Mouse (Mus musculus): ENCODE results near the gene Efr3b.

Gene Efr3b

GRCm38 (mm10) chr12:4037511-4037910 lies 1.2 kb downstream of the Efr3b start:
- no peak for DNase-seq (ENCODE audit: extremely low spot score)

GRCm38 (mm10) chr12:4036157-4036556 lies 2.6 kb downstream of the Efr3b start:
- no peak for DNase-seq (ENCODE audit: extremely low spot score)

- no peak for DNase-seq (ENCODE audit: extremely low spot score)
These were observed 9.7 kb downstream of the Efr3b start for GRCm38 (mm10) chr12:4029064-4029463.

GRCm38 (mm10) chr12:4028516-4028915 lies 10.2 kb downstream of the Efr3b start:
- DNase-seq (ENCODE audit: extremely low spot score), result no peak

GRCm38 (mm10) chr12:4024356-4024755 lies 14.4 kb downstream of the Efr3b start:
- DNase-seq (ENCODE audit: extremely low spot score), result no peak

GRCm38 (mm10) chr12:4023501-4023900 lies 15.2 kb downstream of the Efr3b start:
- no peak for DNase-seq (ENCODE audit: extremely low spot score)

- no peak for DNase-seq (ENCODE audit: extremely low spot score)
These were observed 15.9 kb downstream of the Efr3b start for GRCm38 (mm10) chr12:4022845-4023244.

GRCm38 (mm10) chr12:4020505-4020904 lies 18.2 kb downstream of the Efr3b start:
- no peak for DNase-seq (ENCODE audit: extremely low spot score)

GRCm38 (mm10) chr12:4016321-4016720 lies 22.4 kb downstream of the Efr3b start:
- DNase-seq (ENCODE audit: extremely low spot score), result no peak

GRCm38 (mm10) chr12:4015741-4016140 lies 23.0 kb downstream of the Efr3b start:
- no peak for DNase-seq (ENCODE audit: extremely low spot score)

GRCm38 (mm10) chr12:4015255-4015654 lies 23.5 kb downstream of the Efr3b start:
- no peak for DNase-seq (ENCODE audit: extremely low spot score)

GRCm38 (mm10) chr12:4011715-4012114 lies 27.0 kb downstream of the Efr3b start:
- no peak for DNase-seq (ENCODE audit: extremely low spot score)

- no peak for DNase-seq (ENCODE audit: extremely low spot score)
These were observed 27.4 kb downstream of the Efr3b start for GRCm38 (mm10) chr12:4011301-4011700.

- DNase-seq (ENCODE audit: extremely low spot score), result no peak
These were observed 30.0 kb downstream of the Efr3b start for GRCm38 (mm10) chr12:4008731-4009130.

- DNase-seq (ENCODE audit: extremely low spot score), result no peak
These were observed 30.9 kb downstream of the Efr3b start for GRCm38 (mm10) chr12:4007766-4008165.

GRCm38 (mm10) chr12:4007181-4007580 lies 31.5 kb downstream of the Efr3b start:
- no peak for DNase-seq (ENCODE audit: extremely low spot score)

GRCm38 (mm10) chr12:4006079-4006478 lies 32.6 kb downstream of the Efr3b start:
- no peak for DNase-seq (ENCODE audit: extremely low spot score)

GRCm38 (mm10) chr12:4004648-4005047 lies 34.1 kb downstream of the Efr3b start:
- no peak for DNase-seq (ENCODE audit: extremely low spot score)

GRCm38 (mm10) chr12:4000406-4000805 lies 38.3 kb downstream of the Efr3b start:
- no peak for DNase-seq (ENCODE audit: extremely low spot score)

- DNase-seq (ENCODE audit: extremely low spot score), result no peak
These were observed 42.0 kb downstream of the Efr3b start for GRCm38 (mm10) chr12:3996749-3997148.

- DNase-seq (ENCODE audit: extremely low spot score), result no peak
These were observed 47.7 kb downstream of the Efr3b start for GRCm38 (mm10) chr12:3991047-3991446.

GRCm38 (mm10) chr12:3989943-3990342 lies 48.8 kb downstream of the Efr3b start:
- DNase-seq (ENCODE audit: extremely low spot score), result no peak

- no peak for DNase-seq (ENCODE audit: extremely low spot score)
These were observed 54.3 kb downstream of the Efr3b start for GRCm38 (mm10) chr12:3984446-3984845.

- DNase-seq (ENCODE audit: extremely low spot score), result peak; percentile 70
These were observed 55.0 kb downstream of the Efr3b start for GRCm38 (mm10) chr12:3983736-3984135.

GRCm38 (mm10) chr12:3982257-3982656 lies 56.5 kb downstream of the Efr3b start:
- DNase-seq (ENCODE audit: extremely low spot score), result no peak
